Mouse (Mus musculus) kidney, embryonic 16.5 days (tissue): ENCODE measurements around the gene Igf1r. TPM values are rescaled to one million over a fixed set of nuclear protein-coding genes. Genes with fewer than 3 reads are reported as not detected.
A peak's percentile ranks its signal among the peaks of the same experiment; 100 is the strongest.

ENCODE experiments used
- ATAC-seq: fragments of 200-750 bp; cut with Nextera tagmentation; 2 replicates; pipeline ENCODE4 v1.8.0; 2017; ENCODE audit warnings: moderate TSS enrichment; ENCODE audit not compliant: low FRiP score, low TSS enrichment
- H3K27ac ChIP-seq: fragments of 300-500 bp; sonication (generic); 2 replicates; pipeline ENCODE4 v1.5.1; 2014; ENCODE audit warnings: low read length
- H3K27me3 ChIP-seq: fragments of 300-500 bp; sonication (generic); 2 replicates; pipeline ENCODE4 v1.6.1; 2014; ENCODE audit warnings: low read length, control low read depth, mixed read lengths; ENCODE audit not compliant: insufficient read depth
- H3K36me3 ChIP-seq: fragments of 300-500 bp; sonication (generic); 2 replicates; pipeline ENCODE4 v1.6.1; 2014; ENCODE audit warnings: low read length, control low read depth, mixed read lengths; ENCODE audit not compliant: insufficient read depth
- H3K4me1 ChIP-seq: fragments of 300-500 bp; sonication (generic); 2 replicates; pipeline ENCODE4 v1.6.1; 2014; ENCODE audit warnings: low read length, control low read depth, mixed read lengths; ENCODE audit not compliant: insufficient read depth
- H3K4me2 ChIP-seq: fragments of 300-500 bp; sonication (generic); replicated peaks from 2 replicates; pipeline ENCODE4 v1.6.1; 2014; ENCODE audit warnings: low read depth, low read length
- H3K4me3 ChIP-seq: fragments of 300-500 bp; sonication (generic); 2 replicates; pipeline ENCODE4 v1.5.1; 2014; ENCODE audit warnings: mild to moderate bottlenecking, low read length
- H3K9ac ChIP-seq: fragments of 300-500 bp; sonication (generic); replicated peaks from 2 replicates; pipeline ENCODE4 v1.6.1; 2014; ENCODE audit warnings: low read length
- H3K9me3 ChIP-seq: fragments of 300-500 bp; sonication (generic); 2 replicates; pipeline ENCODE4 v1.6.1; 2016; ENCODE audit warnings: low read length, control low read depth
- whole genome bisulfite sequencing: fragments of 180-500 bp; shearing (Covaris S2); extraction: QIAGEN DNeasy Blood & Tissue Kit; methylation state at CpG from one replicate; pipeline ENCODE4 v1.1.7; 2014; 5-methylcytosine and 5-hydroxymethylcytosine counted together
- polyA plus RNA-seq: library from polyadenylated mRNA; unstranded; fragments of >200 nt; fragmentation: Nextera tagmentation; extraction: Ambion mirVana; gene quantifications from 2 replicates; pipeline ENCODE4 v1.2.1, GENCODE M21; 2015

Gene Igf1r
- polyA plus RNA-seq, 1 experiment from 2014 or later, result 22.3 TPM

- no peak overlapping the region for H3K9ac ChIP-seq
- H3K4me3 ChIP-seq, result no peak overlapping the region
- 83% methylated on average over 7 of the region's 7 CpGs for WGBS
- H3K27me3 ChIP-seq, result no peaks in the 10 kb centered on the region
- no peaks in the 10 kb centered on the region for H3K9me3 ChIP-seq
- H3K4me2 ChIP-seq, result no peak overlapping the region
- ATAC-seq, result no peak
- H3K27ac ChIP-seq, result no peak overlapping the region
- peaks cover 66% of the 10 kb centered on the region for H3K36me3 ChIP-seq
- H3K4me1 ChIP-seq, result no peaks in the 10 kb centered on the region
Measured at GRCm38 (mm10) chr7:68211883-68212282, 259.3 kb downstream of the Igf1r start.

GRCm38 (mm10) chr7:68213842-68214241 is 261.2 kb downstream of the Igf1r start:
- no peaks in the 10 kb centered on the region for H3K9me3 ChIP-seq
- no peak overlapping the region for H3K4me3 ChIP-seq
- no peak overlapping the region for H3K9ac ChIP-seq
- peaks cover 66% of the 10 kb centered on the region for H3K36me3 ChIP-seq
- H3K27ac ChIP-seq, result no peak overlapping the region
- no peaks in the 10 kb centered on the region for H3K4me1 ChIP-seq
- WGBS, result 86% methylated on average over 5 of the region's 5 CpGs
- no peak overlapping the region for H3K4me2 ChIP-seq
- ATAC-seq, result no peak
- H3K27me3 ChIP-seq, result no peaks in the 10 kb centered on the region

- Histone ChIP-seq H3K27me3 (no peaks in the 10 kb centered on the region), H3K4me1 (no peaks in the 10 kb centered on the region), H3K9ac (no peak overlapping the region), H3K36me3 (peaks cover 67% of the 10 kb centered on the region), H3K4me3 (no peak overlapping the region), H3K27ac (no peak overlapping the region), H3K9me3 (no peaks in the 10 kb centered on the region), H3K4me2 (no peak overlapping the region)
- no peak for ATAC-seq
- WGBS, result 67% methylated on average over 18 of the region's 18 CpGs
Measured at GRCm38 (mm10) chr7:68215522-68216070, 263.0 kb downstream of the Igf1r start.

- Histone ChIP-seq H3K4me3 (no peak overlapping the region), H3K4me2 (no peak overlapping the region), H3K27me3 (no peaks in the 10 kb centered on the region), H3K9me3 (no peaks in the 10 kb centered on the region), H3K36me3 (peaks cover 59% of the 10 kb centered on the region), H3K4me1 (peaks cover 13% of the 10 kb centered on the region), H3K27ac (no peak overlapping the region), H3K9ac (no peak overlapping the region)
- ATAC-seq, result no peak
- 93% methylated on average over 11 of the region's 11 CpGs for WGBS
Measured at GRCm38 (mm10) chr7:68218879-68219278, 266.3 kb downstream of the Igf1r start.

- peaks cover 17% of the 10 kb centered on the region for H3K4me1 ChIP-seq
- H3K27ac ChIP-seq, result peak overlapping the region; percentile 26; the same call in 1 of the 2 replicates
- peaks cover 60% of the 10 kb centered on the region for H3K36me3 ChIP-seq
- 77% methylated on average over 9 of the region's 9 CpGs for WGBS
- H3K9ac ChIP-seq, result no peak overlapping the region
- H3K27me3 ChIP-seq, result no peaks in the 10 kb centered on the region
- H3K4me3 ChIP-seq, result no peak overlapping the region
- H3K4me2 ChIP-seq, result no peak overlapping the region
- H3K9me3 ChIP-seq, result no peaks in the 10 kb centered on the region
- no peak for ATAC-seq
Measured at GRCm38 (mm10) chr7:68221677-68222230, 269.1 kb downstream of the Igf1r start.

- Histone ChIP-seq H3K27ac (peak overlapping the region; percentile 75), H3K4me1 (peaks cover 22% of the 10 kb centered on the region), H3K27me3 (no peaks in the 10 kb centered on the region), H3K4me2 (no peak overlapping the region), H3K36me3 (peaks cover 52% of the 10 kb centered on the region), H3K4me3 (no peak overlapping the region), H3K9ac (peak overlapping the region; percentile 7; the same call in 1 of the 2 replicates), H3K9me3 (no peaks in the 10 kb centered on the region)
- ATAC-seq, result peak; percentile 86
- 22% methylated on average over 13 of the region's 13 CpGs for WGBS
Measured at GRCm38 (mm10) chr7:68223356-68223808, 270.8 kb downstream of the Igf1r start.

- H3K36me3 ChIP-seq, result peaks cover 47% of the 10 kb centered on the region
- H3K4me3 ChIP-seq, result no peak overlapping the region
- peak overlapping the region; percentile 7; the same call in 1 of the 2 replicates for H3K9ac ChIP-seq
- H3K27me3 ChIP-seq, result no peaks in the 10 kb centered on the region
- no peak for ATAC-seq
- peak overlapping the region; percentile 75 for H3K27ac ChIP-seq
- H3K4me2 ChIP-seq, result no peak overlapping the region
- 79% methylated on average over 5 of the region's 5 CpGs for WGBS
- no peaks in the 10 kb centered on the region for H3K9me3 ChIP-seq
- H3K4me1 ChIP-seq, result peaks cover 26% of the 10 kb centered on the region
Measured at GRCm38 (mm10) chr7:68224006-68224405, 271.4 kb downstream of the Igf1r start.

GRCm38 (mm10) chr7:68225427-68226054 is 272.9 kb downstream of the Igf1r start:
- no peak overlapping the region for H3K27ac ChIP-seq
- no peak overlapping the region for H3K9ac ChIP-seq
- H3K4me2 ChIP-seq, result no peak overlapping the region
- no peak overlapping the region for H3K4me3 ChIP-seq
- 70% methylated on average over 9 of the region's 9 CpGs for WGBS
- H3K27me3 ChIP-seq, result no peaks in the 10 kb centered on the region
- ATAC-seq, result no peak
- H3K36me3 ChIP-seq, result peaks cover 51% of the 10 kb centered on the region
- no peaks in the 10 kb centered on the region for H3K9me3 ChIP-seq
- peaks cover 26% of the 10 kb centered on the region for H3K4me1 ChIP-seq

- Histone ChIP-seq H3K9ac (no peak overlapping the region), H3K36me3 (peaks cover 63% of the 10 kb centered on the region), H3K4me3 (no peak overlapping the region), H3K9me3 (no peaks in the 10 kb centered on the region), H3K27me3 (no peaks in the 10 kb centered on the region), H3K27ac (no peak overlapping the region), H3K4me1 (peaks cover 26% of the 10 kb centered on the region), H3K4me2 (no peak overlapping the region)
- ATAC-seq, result no peak
- 84% methylated on average over 11 of the region's 11 CpGs for WGBS
Measured at GRCm38 (mm10) chr7:68227021-68227420, 274.4 kb downstream of the Igf1r start.

GRCm38 (mm10) chr7:68227621-68228020 is 275.0 kb downstream of the Igf1r start:
- Histone ChIP-seq H3K4me1 (peaks cover 25% of the 10 kb centered on the region), H3K27me3 (no peaks in the 10 kb centered on the region), H3K36me3 (peaks cover 58% of the 10 kb centered on the region), H3K9ac (no peak overlapping the region), H3K4me2 (no peak overlapping the region), H3K27ac (no peak overlapping the region), H3K4me3 (no peak overlapping the region), H3K9me3 (no peaks in the 10 kb centered on the region)
- ATAC-seq, result no peak
- 74% methylated on average over 4 of the region's 4 CpGs for WGBS
